Mouse (Mus musculus): ENCODE measurements around the gene Khsrp. TPM values are rescaled to one million over a fixed set of nuclear protein-coding genes. Genes with fewer than 3 reads are reported as not detected.
"Not testable (repeated sequence)": the region's sequence is repeated elsewhere in the genome, so short reads cannot be mapped to it uniquely, and the experiment has no call there.

Gene Khsrp
- polyA plus RNA-seq, 1 experiment = not detected

DNA sequence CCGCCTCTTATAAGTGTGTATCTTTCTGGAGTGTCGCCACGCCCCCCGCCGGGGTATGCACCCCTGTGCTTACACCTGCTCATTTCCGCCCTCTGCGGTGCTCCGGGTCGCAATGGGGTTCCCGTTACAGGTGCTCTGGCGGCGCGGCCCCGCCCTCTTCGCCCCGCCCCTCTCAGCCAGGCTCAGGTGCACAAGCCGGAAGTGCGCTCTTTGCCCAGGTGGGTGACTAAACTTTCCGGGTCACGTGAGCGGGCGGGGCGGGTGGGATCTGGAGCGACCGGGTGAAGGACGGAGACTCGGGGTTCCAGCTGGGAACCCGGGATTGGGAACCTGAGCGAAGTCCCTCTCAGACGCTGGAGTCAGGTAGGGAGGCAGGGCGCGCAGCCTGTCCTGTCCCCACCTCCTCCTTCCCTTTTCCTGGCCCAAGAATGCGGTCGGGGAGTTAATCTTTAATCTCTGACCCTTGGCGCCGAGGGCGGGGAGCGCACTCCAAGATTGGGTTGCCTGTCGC is 30.7 kb upstream of the Khsrp start:
- H3K27ac ChIP-seq (ENCODE audit: insufficient read depth, low read depth, low read length) = no peak overlapping the region
- TF ChIP-seq POLR2A (IDR thresholded peaks at IDR 0.05; ENCODE audit: insufficient read depth, low read depth, low read length) (no peak), CTCF (IDR thresholded peaks at IDR 0.05; ENCODE audit: insufficient read depth, low read depth, low read length) (no peak)
- 2% methylated on average over 39 of the region's 39 CpGs for WGBS
- H3K4me1 ChIP-seq (ENCODE audit: control insufficient read depth, insufficient read depth, low read length) = peaks cover 17% of the 10 kb centered on the region
- no peak overlapping the region for H3K4me3 ChIP-seq (ENCODE audit: insufficient read depth, low read depth, low read length)

DNA sequence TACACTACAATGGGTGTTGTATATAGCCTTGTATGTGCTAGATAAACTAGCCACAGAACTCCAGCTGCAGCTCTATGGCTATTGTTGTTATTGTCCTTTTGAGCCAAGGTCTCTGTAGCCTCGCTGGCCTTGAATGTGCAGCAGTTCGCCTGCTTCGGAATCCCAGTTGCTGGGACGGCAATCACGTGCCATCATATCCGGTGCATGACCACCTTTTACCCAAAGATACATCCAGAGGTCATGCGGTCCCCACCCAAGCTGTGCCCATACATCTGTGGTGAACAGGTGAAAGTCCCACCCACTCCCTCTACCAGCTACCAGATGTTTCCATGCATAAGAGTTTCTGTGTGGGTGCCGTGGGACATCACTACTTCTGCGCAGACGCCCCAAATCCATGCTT is 29.7 kb upstream of the Khsrp start:
- H3K4me3 ChIP-seq (ENCODE audit: insufficient read depth, low read depth, low read length) = no peak overlapping the region
- 41% methylated on average over 10 of the region's 10 CpGs for WGBS
- no peak overlapping the region for H3K27ac ChIP-seq (ENCODE audit: insufficient read depth, low read depth, low read length)

GRCm38 (mm10) chr17:57060231-57060801 is 29.0 kb upstream of the Khsrp start:
- peaks cover 17% of the 10 kb centered on the region for H3K4me1 ChIP-seq (ENCODE audit: control insufficient read depth, insufficient read depth, low read length)
- peak; percentile 65 for TF ChIP-seq CTCF (IDR thresholded peaks at IDR 0.05; ENCODE audit: insufficient read depth, low read depth, low read length)
- TF ChIP-seq POLR2A (IDR thresholded peaks at IDR 0.05; ENCODE audit: insufficient read depth, low read depth, low read length) = peak; percentile 23; the same call in 1 of the 2 replicates
- WGBS = under 1% methylated on average over 44 of the region's 44 CpGs

More for the DNA sequence above, 29.7 kb upstream of the Khsrp start:
- TF ChIP-seq CTCF (IDR thresholded peaks at IDR 0.05; ENCODE audit: insufficient read depth, low read depth, low read length) (no peak), POLR2A (IDR thresholded peaks at IDR 0.05; ENCODE audit: insufficient read depth, low read depth, low read length) (no peak)
- H3K4me1 ChIP-seq (ENCODE audit: control insufficient read depth, insufficient read depth, low read length) = peaks cover 17% of the 10 kb centered on the region

GRCm38 (mm10) chr17:57059486-57059977 is 28.2 kb upstream of the Khsrp start, which contains the start of gene Slc25a23:
Gene Slc25a23, minus strand, starts transcription at chr17:57059863.
- Histone ChIP-seq H3K4me1 (ENCODE audit: control insufficient read depth, insufficient read depth, low read length) (peaks cover 19% of the 10 kb centered on the region), H3K27ac (ENCODE audit: insufficient read depth, low read depth, low read length) (peak within 1 kb of the TSS; percentile 89), H3K4me3 (ENCODE audit: insufficient read depth, low read depth, low read length) (peak within 1 kb of the TSS; percentile 83)
- under 1% methylated on average over 26 of the region's 45 CpGs for WGBS
- no peak; the same call in 1 of the 2 replicates for TF ChIP-seq POLR2A (IDR thresholded peaks at IDR 0.05; ENCODE audit: insufficient read depth, low read depth, low read length)
- TF ChIP-seq CTCF (IDR thresholded peaks at IDR 0.05; ENCODE audit: insufficient read depth, low read depth, low read length) = no peak

More at GRCm38 (mm10) chr17:57060231-57060801, 29.0 kb upstream of the Khsrp start:
- peak overlapping the region; percentile 83 for H3K4me3 ChIP-seq (ENCODE audit: insufficient read depth, low read depth, low read length)
- peak overlapping the region; percentile 73 for H3K27ac ChIP-seq (ENCODE audit: insufficient read depth, low read depth, low read length)

GRCm38 (mm10) chr17:57058891-57059485 is 27.7 kb upstream of the Khsrp start, which contains the start of gene Crb3:
Gene Crb3, plus strand, starts transcription at chr17:57059105.
- TF ChIP-seq CTCF (IDR thresholded peaks at IDR 0.05; ENCODE audit: insufficient read depth, low read depth, low read length) (no peak), POLR2A (IDR thresholded peaks at IDR 0.05; ENCODE audit: insufficient read depth, low read depth, low read length) (no peak)
- peak within 1 kb of the TSS; percentile 83 for H3K4me3 ChIP-seq (ENCODE audit: insufficient read depth, low read depth, low read length)
- WGBS = under 1% methylated on average over 18 of the region's 22 CpGs
- peak within 1 kb of the TSS; percentile 89 for H3K27ac ChIP-seq (ENCODE audit: insufficient read depth, low read depth, low read length)
- peaks cover 21% of the 10 kb centered on the region for H3K4me1 ChIP-seq (ENCODE audit: control insufficient read depth, insufficient read depth, low read length)

DNA sequence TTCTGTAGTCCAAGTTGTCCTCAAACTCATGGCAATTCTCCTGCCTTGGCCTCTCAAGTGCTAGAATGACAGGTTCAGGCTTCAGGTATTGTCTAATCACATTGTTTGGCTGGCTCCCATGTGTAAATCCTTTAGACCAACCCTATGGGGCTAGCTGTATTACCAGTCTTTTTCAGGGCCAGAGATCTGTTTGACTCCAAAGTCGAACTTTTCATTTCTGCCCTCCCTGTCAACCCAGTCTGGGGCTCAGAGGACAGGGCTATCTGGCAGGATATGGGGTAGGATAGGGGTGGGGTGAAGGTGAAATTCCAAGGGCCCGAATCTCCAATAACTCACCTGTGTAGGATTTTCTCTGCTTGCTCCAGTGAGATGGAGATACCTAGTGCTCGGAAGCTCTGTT is 24.9 kb upstream of the Khsrp start:
- H3K4me1 ChIP-seq (ENCODE audit: control insufficient read depth, insufficient read depth, low read length) = peaks cover 13% of the 10 kb centered on the region
- TF ChIP-seq POLR2A (IDR thresholded peaks at IDR 0.05; ENCODE audit: insufficient read depth, low read depth, low read length) = no peak
- no peak for TF ChIP-seq CTCF (IDR thresholded peaks at IDR 0.05; ENCODE audit: insufficient read depth, low read depth, low read length)
- H3K27ac ChIP-seq (ENCODE audit: insufficient read depth, low read depth, low read length) = no peak overlapping the region
- no peak overlapping the region for H3K4me3 ChIP-seq (ENCODE audit: insufficient read depth, low read depth, low read length)
- whole genome bisulfite sequencing = 86% methylated on average over 3 of the region's 3 CpGs

GRCm38 (mm10) chr17:57051679-57052078 is 20.4 kb upstream of the Khsrp start:
- WGBS = 90% methylated on average over 4 of the region's 4 CpGs
- not testable (repeated sequence) for H3K27ac ChIP-seq (ENCODE audit: insufficient read depth, low read depth, low read length); H3K4me1 ChIP-seq (ENCODE audit: control insufficient read depth, insufficient read depth, low read length); H3K4me3 ChIP-seq (ENCODE audit: insufficient read depth, low read depth, low read length)

DNA sequence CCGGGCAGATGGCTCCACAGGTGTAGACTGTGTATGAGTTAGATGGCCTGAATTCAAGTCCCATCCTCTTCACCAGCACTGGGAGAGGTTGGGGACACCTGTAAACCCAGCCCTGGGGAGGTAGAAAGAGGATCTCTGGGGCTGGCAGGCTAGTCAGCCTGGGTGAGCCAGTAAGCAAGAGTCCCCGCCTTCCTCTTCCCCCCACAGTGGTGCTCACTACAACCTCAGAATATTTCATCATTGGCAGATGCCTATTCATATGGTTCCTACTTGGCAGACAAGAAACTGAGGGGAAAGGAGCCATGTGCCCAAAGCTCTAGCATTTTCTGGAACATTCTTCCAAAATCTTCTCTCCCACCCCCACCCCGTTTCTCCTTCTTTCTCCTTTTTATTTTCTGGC is 17.5 kb upstream of the Khsrp start:
- Histone ChIP-seq H3K4me3 (ENCODE audit: insufficient read depth, low read depth, low read length) (no peak overlapping the region), H3K4me1 (ENCODE audit: control insufficient read depth, insufficient read depth, low read length) (peaks cover 2% of the 10 kb centered on the region; the same call in 1 of the 2 replicates), H3K27ac (ENCODE audit: insufficient read depth, low read depth, low read length) (no peak overlapping the region)
- no peak for TF ChIP-seq CTCF (IDR thresholded peaks at IDR 0.05; ENCODE audit: insufficient read depth, low read depth, low read length)
- no peak for TF ChIP-seq POLR2A (IDR thresholded peaks at IDR 0.05; ENCODE audit: insufficient read depth, low read depth, low read length)
- 91% methylated on average over 3 of the region's 3 CpGs for WGBS

DNA sequence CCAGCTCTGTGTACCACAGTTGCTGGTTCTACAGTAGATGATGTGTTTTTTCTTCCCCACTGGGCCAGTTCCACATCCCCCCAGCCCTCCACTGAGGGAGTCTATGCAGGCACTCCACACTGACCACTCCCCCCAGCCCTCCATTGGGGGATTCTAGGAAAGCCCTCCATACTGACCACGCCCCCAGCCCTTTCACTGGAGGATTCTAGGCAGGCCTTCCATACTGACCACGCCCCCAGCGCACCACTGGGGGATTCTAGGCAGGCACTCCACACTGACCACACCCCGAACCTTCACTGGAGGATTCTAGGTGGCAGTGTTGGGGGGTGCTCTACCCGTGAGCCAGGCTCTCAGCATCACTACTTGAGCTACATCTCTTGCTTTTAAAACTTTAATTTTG is 16.1 kb upstream of the Khsrp start:
- Histone ChIP-seq H3K4me1 (ENCODE audit: control insufficient read depth, insufficient read depth, low read length) (peaks cover 8% of the 10 kb centered on the region), H3K27ac (ENCODE audit: insufficient read depth, low read depth, low read length) (no peak overlapping the region), H3K4me3 (ENCODE audit: insufficient read depth, low read depth, low read length) (no peak overlapping the region)
- TF ChIP-seq CTCF (IDR thresholded peaks at IDR 0.05; ENCODE audit: insufficient read depth, low read depth, low read length) (no peak), POLR2A (IDR thresholded peaks at IDR 0.05; ENCODE audit: insufficient read depth, low read depth, low read length) (no peak)
- 61% methylated on average over 5 of the region's 5 CpGs for whole genome bisulfite sequencing

Data from olfactory bulb, adult 2 months (tissue).